Mouse (Mus musculus) cerebellum, adult 2 months (tissue): ENCODE data around the gene Map6.

ENCODE experiments used
- CTCF ChIP-seq: fragments of 200-500 bp; IDR thresholded peaks from 2 replicates; pipeline ENCODE4 v1.5.1; 2011; ENCODE audit warnings: low read depth, mild to moderate bottlenecking, control low read depth, low read length, moderate library complexity, borderline replicate concordance; ENCODE audit not compliant: insufficient read depth
- POLR2A ChIP-seq: fragments of 200-500 bp; IDR thresholded peaks from 2 replicates; pipeline ENCODE4 v1.6.1; 2011; ENCODE audit warnings: low read length, control low read depth, borderline replicate concordance; ENCODE audit not compliant: insufficient read depth

DNA sequence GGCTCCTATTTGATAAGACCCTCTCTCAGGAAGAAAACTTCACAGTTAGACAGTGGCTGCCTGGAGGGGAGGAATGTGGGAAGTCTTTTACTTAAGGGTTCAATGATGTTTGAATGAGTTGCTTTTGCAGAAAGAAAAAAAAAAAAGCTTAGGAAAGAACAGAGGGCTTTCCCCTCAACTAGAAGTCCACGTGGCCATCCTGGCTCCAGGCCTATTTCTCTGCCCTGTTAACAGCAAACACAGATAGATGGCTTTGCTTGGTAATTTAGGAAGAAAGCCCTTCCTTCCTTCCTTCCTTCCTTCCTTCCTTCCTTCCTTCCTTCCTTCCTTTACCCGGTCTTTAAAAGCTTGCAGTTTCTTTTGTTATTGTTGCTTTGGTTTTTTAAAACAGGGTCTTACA lies 32.3 kb upstream of the Map6 start:
- TF ChIP-seq CTCF, result no peak
- no peak for TF ChIP-seq POLR2A
